Mouse (Mus musculus): ENCODE data around the gene Kcnh4. TPM values are rescaled to one million over a fixed set of nuclear protein-coding genes. Genes with fewer than 3 reads are reported as not detected.

Kcnh4 gene
- polyA plus RNA-seq, 1 experiment from 2014 or later: 9.8 TPM

DNA sequence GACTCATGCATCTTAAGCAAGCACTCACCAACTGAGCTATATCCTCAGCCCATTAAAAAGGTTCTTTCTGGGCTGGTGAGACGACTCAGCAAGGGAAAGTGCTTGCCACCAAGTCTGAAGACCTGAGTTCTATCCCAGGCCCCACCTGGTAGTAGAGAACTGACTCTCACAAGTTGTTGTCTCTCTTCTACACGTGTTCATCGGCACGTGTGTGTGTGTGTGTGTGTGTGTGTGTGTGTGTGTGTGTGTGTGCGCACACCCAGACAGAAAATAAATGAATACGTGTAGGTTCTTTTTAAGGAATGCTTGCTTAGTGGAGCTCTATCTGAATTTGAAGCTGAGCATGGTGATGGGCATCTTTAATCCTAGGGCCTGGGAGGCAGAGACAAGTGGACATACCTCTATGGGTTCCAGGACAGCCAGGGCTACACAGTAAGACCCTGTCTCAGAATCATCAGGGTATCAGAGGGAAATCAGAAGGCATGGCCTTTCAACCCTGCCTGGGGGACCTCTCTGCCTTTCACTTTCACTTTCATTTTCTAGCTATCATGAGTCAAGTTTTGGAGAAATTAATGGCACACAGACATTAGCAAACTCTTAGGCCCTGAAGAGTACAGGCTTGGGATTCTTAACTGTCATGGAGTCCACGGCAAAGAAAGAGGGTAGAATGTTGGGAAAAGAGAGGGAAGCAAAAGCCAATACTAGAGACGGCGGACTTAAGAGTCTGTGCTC lies 24.4 kb downstream of the Kcnh4 start:
- H3K27me3 ChIP-seq (ENCODE audit: control insufficient read depth, insufficient read depth, low read length): no peaks in the 10 kb centered on the region
- WGBS: 93% methylated on average over 9 of the region's 9 CpGs

DNA sequence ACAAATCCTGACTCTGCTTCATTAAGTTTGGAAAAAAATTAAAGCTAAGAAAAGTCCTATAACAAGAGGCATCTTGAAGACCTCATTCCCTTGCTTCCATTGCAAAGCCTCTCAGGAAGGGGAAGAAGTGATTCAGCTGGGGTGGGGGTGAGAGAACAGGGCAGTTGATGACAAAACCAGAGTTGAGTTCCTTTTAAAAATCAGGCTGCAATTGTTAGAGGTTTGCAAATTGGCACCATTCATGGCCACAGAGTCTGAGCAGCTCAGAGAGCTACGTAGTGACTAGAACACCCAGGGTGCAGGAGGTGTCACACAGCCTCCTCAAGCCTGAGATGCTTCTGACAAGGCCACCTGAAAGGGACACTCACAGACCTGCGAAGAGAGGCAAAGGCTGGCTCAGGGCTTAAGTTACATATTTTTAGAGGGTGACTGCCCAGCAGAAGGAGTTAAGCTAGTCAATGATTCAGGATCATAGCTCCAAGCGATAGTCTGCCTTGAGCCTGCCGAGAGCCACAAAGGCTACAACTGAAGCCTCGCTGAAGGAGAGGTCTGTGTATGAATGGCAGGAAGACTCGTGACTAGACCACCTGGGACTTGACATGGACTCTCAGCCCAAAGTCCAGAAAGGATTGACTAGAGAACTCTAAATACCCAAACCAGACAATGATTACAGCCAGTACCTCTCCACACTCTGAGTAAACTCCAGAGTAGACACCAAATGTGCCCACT lies 29.1 kb downstream of the Kcnh4 start:
- no peaks in the 10 kb centered on the region for H3K9me3 ChIP-seq (ENCODE audit: control insufficient read depth, low read length)
- H3K4me1 ChIP-seq (ENCODE audit: control insufficient read depth, insufficient read depth, low read length): no peaks in the 10 kb centered on the region
- no peaks in the 10 kb centered on the region for H3K27me3 ChIP-seq (ENCODE audit: control insufficient read depth, insufficient read depth, low read length)
- no peak overlapping the region for H3K27ac ChIP-seq (replicated peaks; ENCODE audit: low read depth, low read length)
- peaks cover 24% of the 10 kb centered on the region for H3K36me3 ChIP-seq (ENCODE audit: control insufficient read depth, insufficient read depth, low read length)
- no peak for DNase-seq
- no peak for ATAC-seq (ENCODE audit: low FRiP score, low TSS enrichment)
- H3K9ac ChIP-seq (replicated peaks; ENCODE audit: low read length): no peak overlapping the region
- WGBS: 90% methylated on average over 6 of the region's 6 CpGs
- H3K4me2 ChIP-seq (ENCODE audit: low read length): no peak overlapping the region
- H3K4me3 ChIP-seq (replicated peaks; ENCODE audit: low read depth, low read length): no peak overlapping the region

More for the DNA sequence above, 24.4 kb downstream of the Kcnh4 start:
- Histone ChIP-seq H3K4me3 (replicated peaks; ENCODE audit: low read depth, low read length) (no peak overlapping the region), H3K9me3 (ENCODE audit: control insufficient read depth, low read length) (no peaks in the 10 kb centered on the region), H3K4me1 (ENCODE audit: control insufficient read depth, insufficient read depth, low read length) (peaks cover 19% of the 10 kb centered on the region), H3K27ac (replicated peaks; ENCODE audit: low read depth, low read length) (no peak overlapping the region), H3K4me2 (ENCODE audit: low read length) (no peak overlapping the region), H3K9ac (replicated peaks; ENCODE audit: low read length) (no peak overlapping the region), H3K36me3 (ENCODE audit: control insufficient read depth, insufficient read depth, low read length) (peaks cover 10% of the 10 kb centered on the region; the same call in 1 of the 2 replicates)
- ATAC-seq (ENCODE audit: low FRiP score, low TSS enrichment) (no peak), DNase-seq (no peak)

DNA sequence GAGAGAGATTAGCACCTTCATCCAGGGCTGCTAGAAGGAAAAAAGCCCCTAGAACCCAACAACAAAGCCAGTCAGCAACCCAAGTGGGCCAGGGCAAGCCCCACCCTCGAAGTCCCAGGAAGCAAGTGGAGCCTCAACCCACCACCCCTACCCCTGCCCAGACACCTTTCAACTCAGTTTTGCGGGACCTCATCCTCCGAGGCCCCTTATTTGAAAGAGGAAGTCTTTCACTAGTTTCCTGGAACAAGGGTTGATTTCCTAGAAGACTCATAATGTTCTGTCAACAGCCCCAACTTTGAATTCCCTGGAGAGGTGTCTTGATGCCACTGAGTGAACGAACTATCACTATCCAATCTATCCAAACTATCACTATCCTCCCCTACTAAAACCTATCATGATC lies 29.8 kb downstream of the Kcnh4 start:
- Histone ChIP-seq H3K4me1 (ENCODE audit: control insufficient read depth, insufficient read depth, low read length) (no peaks in the 10 kb centered on the region), H3K27me3 (ENCODE audit: control insufficient read depth, insufficient read depth, low read length) (no peaks in the 10 kb centered on the region), H3K9me3 (ENCODE audit: control insufficient read depth, low read length) (no peaks in the 10 kb centered on the region), H3K27ac (replicated peaks; ENCODE audit: low read depth, low read length) (no peak overlapping the region), H3K4me2 (ENCODE audit: low read length) (no peak overlapping the region), H3K9ac (replicated peaks; ENCODE audit: low read length) (no peak overlapping the region), H3K4me3 (replicated peaks; ENCODE audit: low read depth, low read length) (no peak overlapping the region), H3K36me3 (ENCODE audit: control insufficient read depth, insufficient read depth, low read length) (peaks cover 24% of the 10 kb centered on the region)
- no peak for ATAC-seq (ENCODE audit: low FRiP score, low TSS enrichment)
- WGBS: 94% methylated on average over 4 of the region's 4 CpGs
- no peak for DNase-seq

DNA sequence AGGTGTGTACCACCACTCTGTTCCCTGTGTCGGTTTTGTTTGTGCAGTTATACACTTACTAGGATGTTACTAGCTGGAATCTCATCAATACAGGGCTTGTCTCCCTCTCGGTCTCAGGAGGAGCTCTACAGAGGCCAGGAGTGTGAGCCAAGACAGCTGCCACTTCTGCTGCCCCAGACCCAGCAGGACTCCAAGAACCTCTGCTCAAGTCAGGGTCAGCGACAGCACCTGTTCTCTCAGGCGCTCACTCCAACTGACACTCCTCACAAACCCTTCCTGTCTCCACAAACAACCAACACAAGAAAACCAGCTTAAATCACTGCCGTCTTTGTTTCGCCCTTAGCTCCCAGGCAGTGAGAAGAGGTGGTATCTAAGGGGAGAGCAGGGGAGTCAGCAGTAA lies 31.1 kb downstream of the Kcnh4 start:
- WGBS: 91% methylated on average over 6 of the region's 6 CpGs
- Histone ChIP-seq H3K27ac (replicated peaks; ENCODE audit: low read depth, low read length) (no peak overlapping the region), H3K9me3 (ENCODE audit: control insufficient read depth, low read length) (no peaks in the 10 kb centered on the region), H3K9ac (replicated peaks; ENCODE audit: low read length) (no peak overlapping the region), H3K4me3 (replicated peaks; ENCODE audit: low read depth, low read length) (no peak overlapping the region), H3K27me3 (ENCODE audit: control insufficient read depth, insufficient read depth, low read length) (no peaks in the 10 kb centered on the region), H3K4me2 (ENCODE audit: low read length) (no peak overlapping the region), H3K36me3 (ENCODE audit: control insufficient read depth, insufficient read depth, low read length) (peaks cover 24% of the 10 kb centered on the region), H3K4me1 (ENCODE audit: control insufficient read depth, insufficient read depth, low read length) (no peaks in the 10 kb centered on the region)
- ATAC-seq (ENCODE audit: low FRiP score, low TSS enrichment) (no peak), DNase-seq (no peak)

DNA sequence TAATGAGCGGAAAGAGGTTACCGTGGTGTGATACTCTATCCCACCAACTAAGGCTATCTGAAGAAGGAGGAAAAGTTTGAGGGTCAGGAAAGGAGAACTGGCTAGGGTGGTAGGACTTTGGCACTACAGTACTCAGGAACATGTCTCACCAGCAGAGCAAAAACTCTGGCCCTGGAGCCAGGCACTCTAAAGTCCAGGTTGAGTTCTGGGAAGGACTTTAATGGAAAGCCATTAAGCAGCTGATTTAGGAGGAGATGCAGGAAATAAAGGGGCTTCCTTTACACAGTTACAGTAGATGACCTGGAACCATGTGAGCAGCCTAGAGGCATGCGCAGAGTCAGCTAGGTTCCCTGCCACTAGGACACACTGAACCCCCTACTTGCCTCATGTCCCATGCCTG lies 32.5 kb downstream of the Kcnh4 start:
- 98% methylated on average over 3 of the region's 3 CpGs for WGBS
- no peak for ATAC-seq (ENCODE audit: low FRiP score, low TSS enrichment)

DNA sequence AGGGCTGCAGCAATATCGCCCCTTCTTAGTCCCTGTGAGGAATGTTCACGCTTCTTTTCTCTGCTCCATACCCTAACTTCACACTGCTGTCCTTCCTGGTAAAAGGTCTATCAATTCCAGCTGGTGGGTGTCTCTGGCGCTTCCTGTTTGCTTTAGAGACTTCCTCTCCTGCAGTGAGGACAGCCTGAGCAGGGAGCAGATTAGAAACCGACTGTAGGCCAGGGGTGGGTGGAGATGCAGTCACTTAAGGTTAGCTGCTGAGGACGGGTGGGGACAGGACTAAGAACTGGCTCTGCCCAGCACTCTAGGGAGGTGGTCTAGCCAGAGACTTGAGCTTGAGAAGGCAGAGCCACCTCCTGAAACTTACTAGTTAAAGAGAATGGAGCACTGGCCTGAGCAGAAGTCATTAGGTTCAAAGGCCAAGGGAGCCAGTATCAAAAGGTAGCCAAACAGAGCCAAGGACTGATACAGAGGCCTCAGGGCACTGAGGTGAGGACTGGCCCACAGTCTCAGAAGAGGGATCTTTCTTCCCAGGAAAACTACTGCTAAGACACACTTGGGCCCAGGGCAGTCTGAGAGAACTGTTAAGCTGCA lies 34.7 kb downstream of the Kcnh4 start:
- H3K9me3 ChIP-seq (ENCODE audit: control insufficient read depth, low read length): no peaks in the 10 kb centered on the region
- WGBS: 65% methylated on average over 5 of the region's 5 CpGs
- H3K4me3 ChIP-seq (replicated peaks; ENCODE audit: low read depth, low read length): no peak overlapping the region
- no peak overlapping the region for H3K27ac ChIP-seq (replicated peaks; ENCODE audit: low read depth, low read length)
- H3K4me2 ChIP-seq (ENCODE audit: low read length): no peak overlapping the region
- H3K36me3 ChIP-seq (ENCODE audit: control insufficient read depth, insufficient read depth, low read length): peaks cover 14% of the 10 kb centered on the region
- no peak for ATAC-seq (ENCODE audit: low FRiP score, low TSS enrichment)
- no peak overlapping the region for H3K9ac ChIP-seq (replicated peaks; ENCODE audit: low read length)
- DNase-seq: no peak
- H3K27me3 ChIP-seq (ENCODE audit: control insufficient read depth, insufficient read depth, low read length): no peaks in the 10 kb centered on the region
- H3K4me1 ChIP-seq (ENCODE audit: control insufficient read depth, insufficient read depth, low read length): no peaks in the 10 kb centered on the region

More for the DNA sequence above, 32.5 kb downstream of the Kcnh4 start:
- Histone ChIP-seq H3K36me3 (ENCODE audit: control insufficient read depth, insufficient read depth, low read length) (peaks cover 15% of the 10 kb centered on the region), H3K27me3 (ENCODE audit: control insufficient read depth, insufficient read depth, low read length) (no peaks in the 10 kb centered on the region), H3K9ac (replicated peaks; ENCODE audit: low read length) (no peak overlapping the region), H3K9me3 (ENCODE audit: control insufficient read depth, low read length) (no peaks in the 10 kb centered on the region), H3K4me2 (ENCODE audit: low read length) (no peak overlapping the region), H3K4me1 (ENCODE audit: control insufficient read depth, insufficient read depth, low read length) (no peaks in the 10 kb centered on the region), H3K4me3 (replicated peaks; ENCODE audit: low read depth, low read length) (no peak overlapping the region), H3K27ac (replicated peaks; ENCODE audit: low read depth, low read length) (no peak overlapping the region)
- DNase-seq: no peak

DNA sequence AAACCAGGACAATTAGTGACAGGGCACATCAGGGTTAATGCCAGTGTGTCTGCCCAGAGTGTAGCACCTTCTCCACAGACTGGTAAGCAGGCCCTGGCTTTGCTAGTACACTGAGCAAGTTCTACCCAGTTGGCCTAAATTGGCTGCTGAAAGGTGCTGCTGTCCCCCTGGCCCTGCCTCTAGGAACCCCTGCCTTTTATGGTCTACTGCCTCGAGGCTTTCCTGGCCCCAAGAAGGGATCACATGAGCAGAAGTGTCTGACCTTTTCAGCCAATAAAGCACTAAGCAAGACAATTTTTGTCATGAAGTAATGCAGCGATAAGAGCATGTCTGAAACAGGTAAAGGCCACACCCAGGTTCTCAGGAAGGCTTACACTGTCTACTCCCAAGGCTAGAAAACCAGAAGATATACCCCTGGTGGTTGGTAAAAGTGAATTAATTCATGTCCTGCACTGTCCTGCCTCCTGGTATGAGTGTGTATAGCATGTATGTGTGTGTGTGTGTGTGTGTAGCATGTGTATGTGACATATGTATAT lies 37.2 kb downstream of the Kcnh4 start:
- WGBS: 62% methylated on average over 2 of the region's 2 CpGs
- ATAC-seq (ENCODE audit: low FRiP score, low TSS enrichment): no peak
- no peak for DNase-seq
- H3K9me3 ChIP-seq (ENCODE audit: control insufficient read depth, low read length): no peaks in the 10 kb centered on the region
- H3K27ac ChIP-seq (replicated peaks; ENCODE audit: low read depth, low read length): no peak overlapping the region
- no peaks in the 10 kb centered on the region for H3K4me1 ChIP-seq (ENCODE audit: control insufficient read depth, insufficient read depth, low read length)
- H3K36me3 ChIP-seq (ENCODE audit: control insufficient read depth, insufficient read depth, low read length): peaks cover 18% of the 10 kb centered on the region
- no peaks in the 10 kb centered on the region for H3K27me3 ChIP-seq (ENCODE audit: control insufficient read depth, insufficient read depth, low read length)
- H3K9ac ChIP-seq (replicated peaks; ENCODE audit: low read length): no peak overlapping the region
- H3K4me3 ChIP-seq (replicated peaks; ENCODE audit: low read depth, low read length): no peak overlapping the region
- no peak overlapping the region for H3K4me2 ChIP-seq (ENCODE audit: low read length)

DNA sequence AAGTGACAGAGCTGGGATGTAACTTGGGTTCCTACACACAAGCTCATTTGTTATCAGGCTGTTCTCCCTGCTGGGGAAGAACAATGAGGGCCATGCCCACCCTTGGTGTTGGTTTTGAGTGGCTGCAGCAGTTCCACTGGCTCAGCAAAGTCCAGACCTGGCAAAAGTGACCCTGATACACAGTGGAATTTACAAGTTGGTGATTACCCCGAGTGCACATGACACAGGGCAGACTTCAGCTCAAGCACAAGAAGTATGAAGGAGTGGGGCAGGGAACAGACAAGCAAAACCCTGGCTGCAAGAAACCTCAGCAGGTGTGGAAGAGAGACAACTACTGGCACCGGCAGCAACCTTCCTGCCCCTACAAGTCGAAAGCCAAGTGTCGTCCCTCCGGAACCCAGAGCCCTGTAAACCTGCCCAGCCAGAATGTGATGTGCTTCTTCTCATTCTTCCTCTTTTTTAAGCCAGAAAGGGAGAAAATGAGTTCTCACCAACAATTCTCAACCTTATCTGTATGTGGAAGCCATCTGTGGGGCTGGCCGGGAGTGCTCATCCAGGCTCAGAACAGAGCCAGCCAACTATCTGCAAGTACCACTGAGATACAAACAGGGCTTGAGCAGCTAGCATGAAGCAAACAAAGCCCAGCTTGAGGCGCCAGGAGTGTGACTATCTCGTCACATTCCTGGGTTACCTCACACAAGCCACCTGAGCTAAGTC lies 37.8 kb downstream of the Kcnh4 start:
- ATAC-seq (ENCODE audit: low FRiP score, low TSS enrichment): no peak
- 71% methylated on average over 8 of the region's 8 CpGs for WGBS
- no peak overlapping the region for H3K4me3 ChIP-seq (replicated peaks; ENCODE audit: low read depth, low read length)
- H3K27me3 ChIP-seq (ENCODE audit: control insufficient read depth, insufficient read depth, low read length): no peaks in the 10 kb centered on the region
- no peak overlapping the region for H3K4me2 ChIP-seq (ENCODE audit: low read length)
- H3K9ac ChIP-seq (replicated peaks; ENCODE audit: low read length): no peak overlapping the region
- DNase-seq: no peak
- H3K36me3 ChIP-seq (ENCODE audit: control insufficient read depth, insufficient read depth, low read length): peaks cover 24% of the 10 kb centered on the region
- no peaks in the 10 kb centered on the region for H3K9me3 ChIP-seq (ENCODE audit: control insufficient read depth, low read length)
- H3K4me1 ChIP-seq (ENCODE audit: control insufficient read depth, insufficient read depth, low read length): no peaks in the 10 kb centered on the region
- H3K27ac ChIP-seq (replicated peaks; ENCODE audit: low read depth, low read length): no peak overlapping the region

All from midbrain, embryonic 14.5 days (tissue).